Mouse (Mus musculus) brain, embryonic 14.5 days (tissue): ENCODE results near the gene Daam1. TPM values are rescaled to one million over a fixed set of nuclear protein-coding genes. Genes with fewer than 3 reads are reported as not detected.

ENCODE experiments used
- DNase-seq: peaks from one replicate; pipeline ENCODE4 v3.0.0-alpha.2; 2011; ENCODE audit warnings: low read depth
- CTCF ChIP-seq: fragments of 200-500 bp; IDR thresholded peaks from 2 replicates; pipeline ENCODE4 v1.5.1; 2012; ENCODE audit warnings: inconsistent platforms, mild to moderate bottlenecking, moderate library complexity, borderline replicate concordance; ENCODE audit not compliant: insufficient read depth, insufficient read length; ENCODE audit errors: extremely low read depth
- POLR2A ChIP-seq: fragments of 200-500 bp; IDR thresholded peaks from 2 replicates; pipeline ENCODE4 v1.6.1; 2012; ENCODE audit warnings: mild to moderate bottlenecking, inconsistent platforms, borderline replicate concordance; ENCODE audit not compliant: poor library complexity, insufficient read depth, insufficient read length, severe bottlenecking; ENCODE audit errors: extremely low read depth
- polyA plus RNA-seq: library from polyadenylated mRNA; depleted of rRNA; stranded (reverse); fragments of >200 nt; gene quantifications from 2 replicates; pipeline ENCODE4 v1.2.3, GENCODE M21; 2012

Daam1 gene
- polyA plus RNA-seq, 1 experiment: 47.3 TPM

- DNase-seq: peak; percentile 82
Observed at GRCm38 (mm10) chr12:71946448-71946847, 115.6 kb downstream of the Daam1 start.

GRCm38 (mm10) chr12:71948972-71949371, 118.1 kb downstream of the Daam1 start:
- no peak for DNase-seq
- TF ChIP-seq CTCF (no peak), POLR2A (no peak)

More at GRCm38 (mm10) chr12:71946448-71946847, 115.6 kb downstream of the Daam1 start:
- TF ChIP-seq CTCF (no peak), POLR2A (no peak)

GRCm38 (mm10) chr12:71949606-71950005, 118.7 kb downstream of the Daam1 start:
- TF ChIP-seq CTCF (no peak), POLR2A (no peak)
- DNase-seq: no peak

GRCm38 (mm10) chr12:71950095-71950877, 119.4 kb downstream of the Daam1 start:
- TF ChIP-seq CTCF: no peak
- TF ChIP-seq POLR2A: no peak
- no peak for DNase-seq

- DNase-seq: peak; percentile 81
- no peak for TF ChIP-seq CTCF
- no peak for TF ChIP-seq POLR2A
Observed at GRCm38 (mm10) chr12:71954180-71954935, 123.5 kb downstream of the Daam1 start.

GRCm38 (mm10) chr12:71956980-71957379, 126.1 kb downstream of the Daam1 start:
- TF ChIP-seq CTCF (no peak), POLR2A (no peak)
- peak; percentile 88 for DNase-seq

- TF ChIP-seq POLR2A (no peak), CTCF (no peak)
- peak; percentile 89 for DNase-seq
Observed at GRCm38 (mm10) chr12:71957496-71957895, 126.6 kb downstream of the Daam1 start.

- TF ChIP-seq POLR2A (no peak), CTCF (no peak)
- DNase-seq: peak; percentile 64
Observed at GRCm38 (mm10) chr12:71959351-71959991, 128.6 kb downstream of the Daam1 start.

- TF ChIP-seq POLR2A (no peak), CTCF (no peak)
- no peak for DNase-seq
Observed at GRCm38 (mm10) chr12:71961671-71962070, 130.8 kb downstream of the Daam1 start.

GRCm38 (mm10) chr12:71962616-71963015, 131.7 kb downstream of the Daam1 start:
- TF ChIP-seq POLR2A (no peak), CTCF (no peak)
- DNase-seq: no peak

GRCm38 (mm10) chr12:71968592-71968991, 137.7 kb downstream of the Daam1 start:
- no peak for DNase-seq

More at GRCm38 (mm10) chr12:71968592-71968991, 137.7 kb downstream of the Daam1 start:
- TF ChIP-seq POLR2A (no peak), CTCF (no peak)
